Mouse (Mus musculus): ENCODE measurements around the gene Vcl. TPM values are rescaled to one million over a fixed set of nuclear protein-coding genes. Genes with fewer than 3 reads are reported as not detected.

Vcl gene
- polyA plus RNA-seq, 1 experiment from 2014 or later: 82.1 TPM

DNA sequence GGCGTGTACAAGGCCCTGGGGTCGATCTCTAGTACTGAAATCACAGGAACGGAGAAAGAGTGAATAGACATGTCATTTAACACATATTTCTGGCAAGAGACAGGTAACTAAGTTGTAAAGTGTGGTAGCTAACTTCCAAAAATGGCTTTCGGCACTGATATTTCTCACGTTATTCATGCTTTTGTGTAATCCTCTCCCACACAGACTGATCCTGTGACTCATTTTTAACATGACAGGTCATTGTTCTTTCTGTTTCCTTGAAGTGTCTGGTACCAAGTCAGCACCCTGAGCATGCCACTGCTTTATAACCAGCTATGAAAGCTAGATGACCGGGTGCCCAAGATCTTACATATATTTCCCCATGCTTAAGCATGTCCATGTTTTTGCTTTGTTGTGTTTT lies 26.1 kb upstream of the Vcl start:
- H3K4me2 ChIP-seq (ENCODE audit: low read length): no peak overlapping the region
- no peak for ATAC-seq (replicated peaks; ENCODE audit: low FRiP score, low TSS enrichment, low read depth)
- H3K9me3 ChIP-seq (ENCODE audit: control insufficient read depth, low read length): no peaks in the 10 kb centered on the region
- DNase-seq (ENCODE audit: low spot score): no peak
- H3K27me3 ChIP-seq (replicated peaks; ENCODE audit: control insufficient read depth, insufficient read depth, low read length): no peaks in the 10 kb centered on the region
- no peak overlapping the region for H3K27ac ChIP-seq (ENCODE audit: low read depth)
- no peaks in the 10 kb centered on the region for H3K36me3 ChIP-seq (ENCODE audit: control insufficient read depth, insufficient read depth, low read length)
- H3K4me1 ChIP-seq (replicated peaks; ENCODE audit: control insufficient read depth, insufficient read depth, low read length): no peaks in the 10 kb centered on the region
- H3K9ac ChIP-seq (ENCODE audit: low read length): no peak overlapping the region
- no peak overlapping the region for H3K4me3 ChIP-seq (ENCODE audit: low read depth, low read length)
- 88% methylated on average over 6 of the region's 6 CpGs for WGBS

DNA sequence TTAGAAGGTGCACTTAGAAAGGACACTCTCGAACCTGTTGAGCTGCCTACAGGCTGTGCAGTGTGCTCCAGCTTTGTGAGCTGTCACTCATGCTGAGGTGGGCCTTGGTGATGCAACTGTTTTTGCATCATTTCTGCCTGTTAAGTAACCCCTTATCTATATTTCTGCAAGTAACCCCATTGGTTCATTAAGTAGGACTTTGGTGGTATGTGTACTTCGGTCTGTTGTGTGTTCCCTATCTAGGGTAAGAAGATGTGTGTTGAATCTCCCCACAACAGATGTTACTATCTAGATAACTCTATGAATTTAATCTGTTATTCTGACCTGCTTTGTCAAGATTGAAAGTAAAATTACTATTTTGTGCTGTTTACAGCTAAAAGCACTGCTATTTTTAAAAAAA lies 17.4 kb upstream of the Vcl start:
- ATAC-seq (replicated peaks; ENCODE audit: low FRiP score, low TSS enrichment, low read depth) (no peak), DNase-seq (ENCODE audit: low spot score) (no peak)
- Histone ChIP-seq H3K4me1 (replicated peaks; ENCODE audit: control insufficient read depth, insufficient read depth, low read length) (no peaks in the 10 kb centered on the region), H3K9me3 (ENCODE audit: control insufficient read depth, low read length) (no peaks in the 10 kb centered on the region), H3K4me3 (ENCODE audit: low read depth, low read length) (no peak overlapping the region), H3K27me3 (replicated peaks; ENCODE audit: control insufficient read depth, insufficient read depth, low read length) (no peaks in the 10 kb centered on the region), H3K4me2 (ENCODE audit: low read length) (no peak overlapping the region), H3K27ac (ENCODE audit: low read depth) (no peak overlapping the region), H3K9ac (ENCODE audit: low read length) (no peak overlapping the region), H3K36me3 (ENCODE audit: control insufficient read depth, insufficient read depth, low read length) (no peaks in the 10 kb centered on the region)
- WGBS: 80% methylated on average over 2 of the region's 2 CpGs

DNA sequence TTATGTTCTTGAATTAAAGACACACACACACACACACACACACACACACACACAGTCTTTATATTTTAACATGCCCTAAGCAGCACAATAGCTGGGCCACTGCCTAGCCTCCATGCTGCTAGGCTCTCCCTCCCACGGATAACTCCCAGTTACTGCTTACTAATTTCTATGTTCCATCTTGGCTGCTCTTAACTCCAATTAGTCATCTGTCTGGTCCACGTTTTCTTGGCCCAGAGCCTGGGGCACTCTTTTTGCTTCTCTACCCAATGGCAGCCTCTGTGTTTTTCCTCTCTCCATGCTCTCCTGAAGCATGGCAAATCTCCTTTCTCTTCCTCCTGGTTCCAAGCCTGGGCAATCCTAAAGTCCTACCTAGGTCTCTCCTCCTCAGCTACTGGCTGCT lies 14.8 kb upstream of the Vcl start:
- H3K27me3 ChIP-seq (replicated peaks; ENCODE audit: control insufficient read depth, insufficient read depth, low read length): no peaks in the 10 kb centered on the region
- H3K27ac ChIP-seq (ENCODE audit: low read depth): no peak overlapping the region
- 50% methylated on average over 2 of the region's 2 CpGs for WGBS
- no peak for ATAC-seq (replicated peaks; ENCODE audit: low FRiP score, low TSS enrichment, low read depth)
- no peak overlapping the region for H3K9ac ChIP-seq (ENCODE audit: low read length)
- no peak overlapping the region for H3K4me3 ChIP-seq (ENCODE audit: low read depth, low read length)
- H3K4me2 ChIP-seq (ENCODE audit: low read length): no peak overlapping the region
- H3K36me3 ChIP-seq (ENCODE audit: control insufficient read depth, insufficient read depth, low read length): no peaks in the 10 kb centered on the region
- no peaks in the 10 kb centered on the region for H3K4me1 ChIP-seq (replicated peaks; ENCODE audit: control insufficient read depth, insufficient read depth, low read length)
- no peak for DNase-seq (ENCODE audit: low spot score)
- H3K9me3 ChIP-seq (ENCODE audit: control insufficient read depth, low read length): no peaks in the 10 kb centered on the region

DNA sequence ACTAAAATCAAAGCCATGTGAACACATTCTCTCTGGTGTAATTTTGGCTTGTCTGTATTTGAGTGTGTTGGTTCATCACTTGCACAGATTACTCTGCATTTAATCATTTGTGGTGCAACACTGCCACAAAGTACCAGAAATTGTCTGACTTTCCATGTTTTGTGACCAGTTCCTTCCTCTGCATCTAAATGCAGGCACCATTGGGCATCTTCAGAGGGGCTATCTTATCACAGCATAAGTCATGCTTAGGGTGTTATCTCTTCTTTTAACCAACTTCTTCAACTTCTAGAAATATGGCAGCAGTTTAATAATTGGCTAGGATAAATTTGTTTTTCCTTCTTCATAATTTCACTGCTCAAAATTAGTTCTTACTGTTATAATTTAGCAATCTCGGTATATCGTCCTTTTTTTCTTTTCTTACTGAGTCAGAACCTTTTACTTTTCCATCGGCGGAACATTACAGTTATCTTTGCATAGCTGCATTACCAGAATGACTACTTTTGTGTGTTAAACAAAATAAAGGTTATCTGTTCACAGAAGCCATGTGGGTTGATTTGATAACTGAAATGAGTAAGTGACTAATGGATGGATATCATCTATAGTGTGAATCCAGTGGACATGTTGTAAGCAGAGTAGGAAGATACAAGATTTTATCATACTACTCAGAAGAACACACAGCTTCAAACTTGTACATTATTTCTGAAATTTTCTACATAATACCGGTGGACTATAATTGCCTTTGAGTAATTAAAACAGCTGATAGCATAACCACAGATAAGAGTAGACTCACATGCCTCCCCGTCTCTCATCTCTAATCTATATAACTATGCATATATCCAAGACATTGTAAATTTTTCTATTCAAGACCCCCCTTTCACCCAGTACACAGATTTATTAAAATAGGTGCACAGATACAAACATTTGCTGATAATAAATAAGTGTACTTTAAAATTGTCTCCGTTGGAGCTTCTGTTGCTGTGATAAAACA lies 12.3 kb upstream of the Vcl start:
- Histone ChIP-seq H3K36me3 (ENCODE audit: control insufficient read depth, insufficient read depth, low read length) (no peaks in the 10 kb centered on the region), H3K27me3 (replicated peaks; ENCODE audit: control insufficient read depth, insufficient read depth, low read length) (no peaks in the 10 kb centered on the region), H3K27ac (ENCODE audit: low read depth) (no peak overlapping the region), H3K4me1 (replicated peaks; ENCODE audit: control insufficient read depth, insufficient read depth, low read length) (no peaks in the 10 kb centered on the region), H3K9ac (ENCODE audit: low read length) (no peak overlapping the region), H3K4me2 (ENCODE audit: low read length) (no peak overlapping the region), H3K9me3 (ENCODE audit: control insufficient read depth, low read length) (no peaks in the 10 kb centered on the region), H3K4me3 (ENCODE audit: low read depth, low read length) (no peak overlapping the region)
- 88% methylated on average over 7 of the region's 7 CpGs for WGBS
- ATAC-seq (replicated peaks; ENCODE audit: low FRiP score, low TSS enrichment, low read depth): no peak
- DNase-seq (ENCODE audit: low spot score): no peak

DNA sequence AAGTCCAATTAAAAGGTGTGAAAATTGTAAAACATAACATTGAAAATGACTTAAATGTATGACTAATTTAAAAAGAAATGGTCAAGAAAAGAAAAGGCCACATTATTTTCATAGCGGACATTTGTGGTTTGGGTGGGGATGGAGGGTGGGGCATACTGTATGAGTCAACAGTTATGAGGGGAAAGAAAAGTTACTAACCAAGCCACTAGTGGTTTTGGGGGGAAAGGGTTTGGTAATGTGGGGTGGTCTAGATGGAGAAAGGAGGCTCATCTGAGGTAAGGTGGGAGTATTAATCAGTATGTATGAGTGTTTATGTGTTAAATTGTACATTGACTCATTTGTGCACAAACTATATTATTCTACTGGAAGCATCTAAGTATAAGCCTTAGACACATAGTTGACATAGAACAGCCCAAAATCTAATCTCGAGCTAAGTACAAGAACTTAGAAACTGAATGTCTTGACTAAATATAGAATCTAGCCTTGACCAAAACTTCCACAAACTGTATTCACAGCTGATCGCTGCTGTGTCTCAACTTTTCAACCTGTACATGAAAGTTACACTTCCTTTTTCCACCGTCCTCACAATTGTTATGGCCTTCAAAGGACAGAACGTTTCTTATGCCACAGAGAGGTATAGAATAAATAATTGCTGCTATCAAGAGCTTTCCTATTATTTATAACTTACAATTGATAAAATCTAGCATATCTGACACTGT lies 5.0 kb upstream of the Vcl start:
- H3K27ac ChIP-seq (ENCODE audit: low read depth): no peak overlapping the region
- H3K4me2 ChIP-seq (ENCODE audit: low read length): no peak overlapping the region
- no peaks in the 10 kb centered on the region for H3K27me3 ChIP-seq (replicated peaks; ENCODE audit: control insufficient read depth, insufficient read depth, low read length)
- H3K4me3 ChIP-seq (ENCODE audit: low read depth, low read length): no peak overlapping the region
- ATAC-seq (replicated peaks; ENCODE audit: low FRiP score, low TSS enrichment, low read depth) (no peak), DNase-seq (ENCODE audit: low spot score) (no peak)
- no peaks in the 10 kb centered on the region for H3K36me3 ChIP-seq (ENCODE audit: control insufficient read depth, insufficient read depth, low read length)
- no peak overlapping the region for H3K9ac ChIP-seq (ENCODE audit: low read length)
- 78% methylated on average over 5 of the region's 5 CpGs for WGBS
- H3K4me1 ChIP-seq (replicated peaks; ENCODE audit: control insufficient read depth, insufficient read depth, low read length): no peaks in the 10 kb centered on the region
- H3K9me3 ChIP-seq (ENCODE audit: control insufficient read depth, low read length): no peaks in the 10 kb centered on the region

DNA sequence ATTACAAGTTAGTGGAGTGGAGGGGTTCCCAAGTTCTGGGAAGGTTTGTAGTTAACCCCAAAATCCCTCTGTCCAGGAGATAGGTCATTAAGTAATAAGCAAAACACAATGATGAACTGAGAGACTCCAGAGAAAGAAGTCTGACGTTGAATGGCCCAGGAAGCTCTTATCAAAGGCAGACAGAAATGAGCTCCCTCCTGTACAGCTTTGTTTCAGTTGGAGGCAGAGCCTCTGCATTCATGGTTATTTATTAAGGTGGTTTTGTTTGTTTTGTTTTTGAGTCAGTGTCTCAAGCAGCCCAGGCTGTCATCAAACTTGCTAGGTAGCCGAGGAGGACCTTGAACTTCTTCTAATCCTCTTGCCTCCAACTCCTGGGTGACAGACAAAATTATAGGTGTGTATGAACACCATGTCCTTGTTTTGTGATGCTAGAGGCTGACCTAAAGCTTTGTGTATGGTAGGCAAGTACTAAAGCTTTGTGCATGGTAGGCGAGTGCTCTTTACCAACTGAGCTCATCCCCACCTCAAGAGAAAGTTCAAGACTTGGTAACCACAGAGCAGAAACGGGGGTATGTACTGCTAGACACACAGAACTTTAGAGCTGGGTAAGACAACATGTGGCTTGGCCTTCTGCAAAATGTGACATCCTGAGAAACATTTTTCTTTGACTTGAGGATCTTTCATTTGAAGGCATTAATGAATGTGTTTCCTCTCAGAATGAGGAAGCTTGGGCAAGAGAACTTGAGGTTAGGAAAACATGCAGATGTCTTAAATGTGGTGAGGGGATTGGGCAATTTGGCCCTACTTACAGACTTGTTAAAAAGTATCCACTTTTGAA lies 1.5 kb upstream of the Vcl start:
- Histone ChIP-seq H3K4me1 (replicated peaks; ENCODE audit: control insufficient read depth, insufficient read depth, low read length) (peaks cover 14% of the 10 kb centered on the region), H3K4me2 (ENCODE audit: low read length) (no peak overlapping the region), H3K27ac (ENCODE audit: low read depth) (no peak overlapping the region), H3K27me3 (replicated peaks; ENCODE audit: control insufficient read depth, insufficient read depth, low read length) (no peaks in the 10 kb centered on the region), H3K9ac (ENCODE audit: low read length) (no peak overlapping the region), H3K9me3 (ENCODE audit: control insufficient read depth, low read length) (no peaks in the 10 kb centered on the region), H3K4me3 (ENCODE audit: low read depth, low read length) (no peak overlapping the region), H3K36me3 (ENCODE audit: control insufficient read depth, insufficient read depth, low read length) (no peaks in the 10 kb centered on the region)
- ATAC-seq (replicated peaks; ENCODE audit: low FRiP score, low TSS enrichment, low read depth) (no peak), DNase-seq (ENCODE audit: low spot score) (no peak)
- WGBS: 87% methylated on average over 4 of the region's 4 CpGs

DNA sequence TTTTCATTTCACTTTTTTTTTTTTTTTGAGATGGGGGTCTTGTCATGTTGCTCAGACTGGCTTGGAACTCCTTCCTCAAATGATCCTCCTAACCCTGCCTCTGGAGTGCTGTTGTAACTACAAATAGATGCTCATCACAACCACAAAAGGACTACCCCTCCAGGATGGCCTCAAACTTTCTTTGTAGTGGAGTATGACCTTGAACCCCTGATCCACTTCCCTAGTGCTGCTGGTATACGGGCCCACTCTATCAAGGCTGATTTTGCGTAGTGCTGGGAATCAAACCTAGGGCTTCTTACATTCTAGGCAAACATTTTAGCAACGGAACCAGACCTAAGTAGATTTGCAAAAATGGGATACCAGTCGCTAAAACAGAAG lies 901 bp upstream of the Vcl start:
- Histone ChIP-seq H3K4me3 (ENCODE audit: low read depth, low read length) (peak overlapping the region; percentile 70), H3K4me1 (replicated peaks; ENCODE audit: control insufficient read depth, insufficient read depth, low read length) (peaks cover 14% of the 10 kb centered on the region), H3K4me2 (ENCODE audit: low read length) (peak overlapping the region; percentile 58), H3K9me3 (ENCODE audit: control insufficient read depth, low read length) (no peaks in the 10 kb centered on the region), H3K27me3 (replicated peaks; ENCODE audit: control insufficient read depth, insufficient read depth, low read length) (no peaks in the 10 kb centered on the region), H3K36me3 (ENCODE audit: control insufficient read depth, insufficient read depth, low read length) (no peaks in the 10 kb centered on the region), H3K9ac (ENCODE audit: low read length) (peak overlapping the region; percentile 58), H3K27ac (ENCODE audit: low read depth) (peak overlapping the region; percentile 92)
- no peak for ATAC-seq (replicated peaks; ENCODE audit: low FRiP score, low TSS enrichment, low read depth)
- no peak for DNase-seq (ENCODE audit: low spot score)
- WGBS: 16% methylated on average over 4 of the region's 4 CpGs

DNA sequence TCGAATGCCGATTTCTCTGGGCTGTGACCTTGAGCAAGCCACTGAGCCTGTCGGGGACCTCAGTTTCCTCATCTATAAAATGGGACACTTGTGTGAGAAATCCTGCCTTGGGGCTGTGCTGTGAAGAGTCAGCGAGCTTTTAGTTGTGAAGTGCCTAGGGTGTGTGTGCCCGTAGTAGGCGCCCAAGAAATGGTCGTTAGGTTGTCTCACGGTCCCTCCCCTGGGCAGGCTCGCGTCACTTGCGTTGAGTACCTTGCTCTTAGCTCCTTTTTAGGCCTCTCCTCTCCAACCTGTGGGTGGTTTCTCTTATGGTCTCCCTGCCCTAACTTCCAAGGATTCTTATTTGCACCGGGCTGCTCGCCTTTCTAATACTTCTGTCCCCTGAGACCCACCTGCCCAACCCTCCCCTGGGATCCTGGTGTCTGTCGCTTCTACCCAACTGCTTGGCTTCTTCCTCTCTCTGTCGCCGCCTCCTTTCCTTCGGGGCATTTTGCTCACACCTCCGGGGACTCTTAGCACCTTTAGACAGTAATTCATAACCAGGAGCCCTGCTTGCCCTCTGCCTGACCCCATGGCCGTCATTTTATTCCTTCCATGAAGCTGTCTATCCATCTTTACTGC lies 726 bp downstream of the Vcl start:
- DNase-seq (ENCODE audit: low spot score) (peak; percentile 70), ATAC-seq (replicated peaks; ENCODE audit: low FRiP score, low TSS enrichment, low read depth) (peak; percentile 4; the same call in 1 of the 2 replicates)
- under 1% methylated on average over 19 of the region's 19 CpGs for WGBS
- Histone ChIP-seq H3K4me2 (ENCODE audit: low read length) (peak overlapping the region; percentile 83), H3K4me1 (replicated peaks; ENCODE audit: control insufficient read depth, insufficient read depth, low read length) (peaks cover 14% of the 10 kb centered on the region), H3K36me3 (ENCODE audit: control insufficient read depth, insufficient read depth, low read length) (no peaks in the 10 kb centered on the region), H3K27ac (ENCODE audit: low read depth) (peak overlapping the region; percentile 92), H3K27me3 (replicated peaks; ENCODE audit: control insufficient read depth, insufficient read depth, low read length) (no peaks in the 10 kb centered on the region), H3K9me3 (ENCODE audit: control insufficient read depth, low read length) (no peaks in the 10 kb centered on the region), H3K4me3 (ENCODE audit: low read depth, low read length) (peak overlapping the region; percentile 70), H3K9ac (ENCODE audit: low read length) (peak overlapping the region; percentile 83)
